Mouse (Mus musculus) adrenal gland, adult 2 months (tissue): Measurements from ENCODE around the gene Akr1d1. TPM values are rescaled to one million over a fixed set of nuclear protein-coding genes. Genes with fewer than 3 reads are reported as not detected.

Experiments
- DNase-seq: peaks from one replicate; pipeline ENCODE4 v3.0.0; 2021
- polyA plus RNA-seq: library from polyadenylated mRNA; depleted of rRNA; stranded (reverse); fragments of >200 nt; gene quantifications from 2 replicates; pipeline ENCODE4 v1.2.3, GENCODE M21; 2012; rRNA removed
- total RNA-seq, 2 experiments: library from RNA; stranded (reverse); gene quantifications; 2 replicates each; pipeline ENCODE4 v1.2.3; 2021

The Akr1d1 gene
- total and polyA plus RNA-seq, 3 experiments = 0.35 to 2,407 (median 163) TPM

DNA sequence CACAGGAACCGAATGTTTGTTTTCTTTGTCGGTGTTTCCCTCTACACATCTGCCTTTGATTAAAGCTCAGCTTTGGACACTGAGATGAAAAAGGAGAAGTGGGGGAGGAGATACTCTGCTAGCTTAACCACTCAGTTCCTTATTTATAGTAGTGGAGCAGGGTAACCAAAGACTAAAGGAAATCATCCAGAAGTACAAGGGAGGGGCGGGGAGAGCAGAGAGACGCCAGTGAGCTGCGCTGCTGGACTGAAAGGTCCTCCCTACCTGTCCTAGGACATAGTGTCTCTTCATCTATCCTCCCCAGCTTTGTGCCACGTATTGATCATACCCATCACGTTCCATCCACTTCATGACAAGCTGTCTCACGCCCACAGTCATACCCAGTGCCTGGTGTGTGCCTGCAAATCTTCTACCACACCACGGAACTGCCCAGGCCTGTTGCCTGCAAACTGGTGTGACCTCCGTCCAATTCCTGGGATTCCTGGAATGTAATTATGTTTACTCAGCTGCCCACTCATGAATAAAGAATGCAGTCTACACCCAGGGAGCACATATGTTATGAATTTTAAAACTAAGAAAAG, 87.5 kb downstream of the Akr1d1 start:
- no peak for DNase-seq

Other genes starting within 250 kb of the Akr1d1 start
- gene Dgki, start 230.0 kb upstream of the Akr1d1 start, total RNA-seq = 1 to 10 TPM; 2.0 to 2.6 TPM
- 0.53 and 0.54 TPM in 2 replicates for gene Dgki, start 230.0 kb upstream of the Akr1d1 start, polyA plus RNA-seq
- gene Creb3l2, start 88.0 kb upstream of the Akr1d1 start, total RNA-seq = 10 to 100 TPM; 69.4 to 85.5 TPM
- gene Creb3l2, start 88.0 kb upstream of the Akr1d1 start, polyA plus RNA-seq = 36.9 and 48.4 TPM in 2 replicates